Mouse (Mus musculus) large intestine, adult 2 months (tissue): ENCODE results near the gene Xrn1. TPM values are rescaled to one million over a fixed set of nuclear protein-coding genes. Genes with fewer than 3 reads are reported as not detected.

Experiments used
- polyA plus RNA-seq: library from polyadenylated mRNA; depleted of rRNA; stranded (reverse); fragments of >200 nt; gene quantifications from 2 replicates; pipeline ENCODE4 v1.2.3, GENCODE M21; 2012; rRNA removed

Gene Xrn1
- polyA plus RNA-seq, 1 experiment: 2.9 TPM

Other genes with a start within 250 kb of the Xrn1 start
- gene Trpc1, start 204.4 kb upstream of the Xrn1 start, polyA plus RNA-seq: 0.68 and 1.6 TPM in 2 replicates
- 118 and 211 TPM in 2 replicates for gene Pls1, start 109.4 kb upstream of the Xrn1 start, polyA plus RNA-seq
- gene Atr, start 97.2 kb upstream of the Xrn1 start, polyA plus RNA-seq: 1.7 and 2.8 TPM in 2 replicates
- 2.0 and 4.1 TPM in 2 replicates for gene Gk5, start 164.6 kb downstream of the Xrn1 start, polyA plus RNA-seq
- gene Tfdp2, start 241.5 kb downstream of the Xrn1 start, polyA plus RNA-seq: 7.4 and 14.7 TPM in 2 replicates